Mouse (Mus musculus): ENCODE results near the gene Rbfox3. TPM values are rescaled to one million over a fixed set of nuclear protein-coding genes. Genes with fewer than 3 reads are reported as not detected.
"Not testable (repeated sequence)": the region's sequence is repeated elsewhere in the genome, so short reads cannot be mapped to it uniquely, and the experiment has no call there.

Gene Rbfox3
- polyA plus RNA-seq, 1 experiment from 2014 or later = 77.9 TPM

DNA sequence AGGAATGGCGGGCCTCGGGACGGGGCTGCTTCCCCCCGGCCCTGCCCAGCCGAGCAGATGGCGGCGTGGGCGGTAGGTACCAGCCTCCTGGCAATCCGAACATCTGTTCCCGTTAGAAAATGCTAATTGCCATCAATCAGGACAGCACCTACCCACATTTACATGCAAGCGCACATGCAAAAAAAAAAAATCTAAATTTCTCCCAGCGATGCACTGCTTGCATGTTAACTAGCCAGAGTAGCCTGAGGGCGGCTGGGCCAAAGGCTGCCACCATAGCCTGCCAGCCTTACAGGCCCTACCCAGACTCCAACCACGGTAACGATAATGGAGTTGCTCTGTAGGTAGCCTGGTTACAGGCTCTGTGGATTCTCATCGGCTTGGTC, 117.8 kb downstream of the Rbfox3 start:
- Histone ChIP-seq H3K9me3 (no peaks in the 10 kb centered on the region), H3K9ac (peak overlapping the region; percentile 26; the same call in 1 of the 2 replicates), H3K27me3 (no peaks in the 10 kb centered on the region), H3K4me2 (peak overlapping the region; percentile 16), H3K4me1 (replicated peaks) (peaks cover 54% of the 10 kb centered on the region), H3K36me3 (no peaks in the 10 kb centered on the region), H3K27ac (replicated peaks) (peak overlapping the region; percentile 87), H3K4me3 (no peak overlapping the region)
- WGBS = 23% methylated on average over 16 of the region's 16 CpGs
- ATAC-seq (ENCODE audit: low FRiP score, low read depth) = peak; percentile 67

DNA sequence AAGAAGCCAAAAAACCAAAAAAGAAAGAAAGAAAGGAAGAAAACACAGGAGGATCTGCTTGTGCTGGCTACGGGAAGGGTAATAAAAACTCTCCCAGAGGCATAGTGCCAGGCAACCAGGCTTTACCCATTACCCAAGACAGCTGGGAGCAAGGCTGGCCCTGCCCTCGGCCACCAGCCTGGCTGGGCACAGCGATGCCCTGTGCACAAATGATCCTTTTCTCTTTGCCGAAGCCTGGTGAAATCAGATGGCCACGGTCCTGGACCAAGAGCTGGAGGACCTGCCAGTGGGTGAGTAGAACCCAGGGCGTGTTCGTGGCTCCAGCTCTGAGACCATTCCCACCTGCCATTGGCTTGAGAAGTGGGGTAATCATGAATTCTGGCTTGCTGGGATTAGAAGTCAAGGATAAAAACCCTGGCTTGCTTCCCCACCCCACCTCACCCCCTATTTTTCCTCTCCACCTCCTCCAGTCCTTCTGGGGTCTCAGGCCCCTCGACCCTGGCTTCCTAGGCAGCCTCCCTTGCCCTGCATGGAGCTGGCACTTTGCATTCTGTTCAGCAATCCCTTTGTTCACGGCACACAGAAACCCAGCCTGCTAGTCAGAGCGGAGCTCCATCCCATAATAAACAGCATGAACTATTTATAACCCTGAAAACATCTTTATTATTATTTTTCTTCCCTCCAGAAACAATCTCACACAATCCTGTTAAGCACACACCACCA, 118.3 kb downstream of the Rbfox3 start:
- Histone ChIP-seq H3K4me2 (peak overlapping the region; percentile 16), H3K4me3 (no peak overlapping the region), H3K27me3 (no peaks in the 10 kb centered on the region), H3K27ac (replicated peaks) (peak overlapping the region; percentile 87), H3K4me1 (replicated peaks) (peaks cover 54% of the 10 kb centered on the region), H3K9ac (peak overlapping the region; percentile 26; the same call in 1 of the 2 replicates), H3K36me3 (no peaks in the 10 kb centered on the region), H3K9me3 (peaks cover 1% of the 10 kb centered on the region; the same call in 1 of the 2 replicates)
- ATAC-seq (ENCODE audit: low FRiP score, low read depth) = peak; percentile 55
- 20% methylated on average over 10 of the region's 10 CpGs for WGBS

- no peak overlapping the region for H3K9ac ChIP-seq
- 47% methylated on average over 9 of the region's 9 CpGs for WGBS
- no peak overlapping the region for H3K4me3 ChIP-seq
- H3K36me3 ChIP-seq = no peaks in the 10 kb centered on the region
- H3K27me3 ChIP-seq = no peaks in the 10 kb centered on the region
- H3K27ac ChIP-seq (replicated peaks) = peak overlapping the region; percentile 87
- H3K4me1 ChIP-seq (replicated peaks) = peaks cover 54% of the 10 kb centered on the region
- H3K4me2 ChIP-seq = no peak overlapping the region
- peaks cover 5% of the 10 kb centered on the region; the same call in 1 of the 2 replicates for H3K9me3 ChIP-seq
- peak; percentile 14; the same call in 1 of the 2 replicates for ATAC-seq (ENCODE audit: low FRiP score, low read depth)
Measured at GRCm38 (mm10) chr11:118792163-118792915, 119.1 kb downstream of the Rbfox3 start.

DNA sequence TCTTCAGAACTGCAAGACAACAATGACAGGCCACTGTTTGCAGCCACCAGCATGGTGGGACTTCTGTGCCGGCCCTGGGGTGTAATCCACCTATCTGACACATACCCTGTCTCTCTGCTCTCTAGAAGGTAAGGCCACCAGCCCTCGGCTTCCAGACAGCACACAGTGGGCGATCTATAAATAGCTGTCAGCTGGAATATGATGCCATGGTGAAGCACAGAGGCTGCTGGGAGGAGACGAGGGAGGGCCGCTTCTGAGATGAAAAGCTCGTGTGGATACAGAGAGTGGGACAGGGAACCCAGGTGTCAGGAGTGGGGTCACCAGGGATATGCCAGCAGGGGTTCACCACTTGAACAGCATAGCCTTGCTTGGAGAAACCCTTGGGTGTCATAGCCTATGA, 120.0 kb downstream of the Rbfox3 start:
- WGBS = 52% methylated on average over 6 of the region's 6 CpGs
- Histone ChIP-seq H3K36me3 (no peaks in the 10 kb centered on the region), H3K4me1 (replicated peaks) (peaks cover 54% of the 10 kb centered on the region), H3K27ac (replicated peaks) (peak overlapping the region; percentile 87), H3K9ac (no peak overlapping the region), H3K9me3 (peaks cover 5% of the 10 kb centered on the region; the same call in 1 of the 2 replicates), H3K4me3 (no peak overlapping the region), H3K4me2 (no peak overlapping the region), H3K27me3 (no peaks in the 10 kb centered on the region)
- ATAC-seq (ENCODE audit: low FRiP score, low read depth) = no peak

DNA sequence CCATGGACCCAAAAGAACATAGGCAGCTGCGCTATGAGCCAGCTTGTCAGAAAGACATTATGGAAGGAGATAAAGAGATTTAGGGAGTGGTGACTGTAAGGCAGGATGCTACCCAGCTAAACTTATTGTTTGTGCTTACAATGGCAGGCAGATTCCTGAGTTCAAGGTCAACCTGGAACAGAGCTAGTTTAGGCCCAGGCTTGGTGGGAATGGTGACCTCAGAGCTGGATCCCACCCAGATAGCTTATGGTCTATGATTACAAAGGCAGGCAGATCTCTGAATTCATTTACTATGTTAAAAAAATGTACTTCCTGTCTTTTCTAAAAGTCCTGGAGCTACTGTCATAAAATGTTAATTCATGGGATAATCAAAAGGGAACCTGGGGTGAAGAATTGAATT, 123.3 kb downstream of the Rbfox3 start:
- Histone ChIP-seq H3K36me3 (peaks cover 5% of the 10 kb centered on the region; the same call in 1 of the 2 replicates), H3K4me1 (replicated peaks) (peaks cover 27% of the 10 kb centered on the region), H3K9ac (no peak overlapping the region), H3K27me3 (no peaks in the 10 kb centered on the region), H3K4me3 (no peak overlapping the region), H3K9me3 (peaks cover 5% of the 10 kb centered on the region; the same call in 1 of the 2 replicates), H3K4me2 (no peak overlapping the region), H3K27ac (replicated peaks) (no peak overlapping the region)
- no peak for ATAC-seq (ENCODE audit: low FRiP score, low read depth)
- WGBS = 100% methylated on average over 1 of the region's 1 CpGs

- H3K9me3 ChIP-seq = no peaks in the 10 kb centered on the region
- ATAC-seq (ENCODE audit: low FRiP score, low read depth) = no peak
- H3K4me2 ChIP-seq = no peak overlapping the region
- H3K27ac ChIP-seq (replicated peaks) = peak overlapping the region; percentile 14; the same call in 1 of the 2 replicates
- H3K4me3 ChIP-seq = no peak overlapping the region
- WGBS = 81% methylated on average over 5 of the region's 5 CpGs
- no peaks in the 10 kb centered on the region for H3K27me3 ChIP-seq
- H3K36me3 ChIP-seq = peaks cover 5% of the 10 kb centered on the region; the same call in 1 of the 2 replicates
- H3K9ac ChIP-seq = no peak overlapping the region
- H3K4me1 ChIP-seq (replicated peaks) = peaks cover 24% of the 10 kb centered on the region
Measured at GRCm38 (mm10) chr11:118782677-118783076, 128.7 kb downstream of the Rbfox3 start.

DNA sequence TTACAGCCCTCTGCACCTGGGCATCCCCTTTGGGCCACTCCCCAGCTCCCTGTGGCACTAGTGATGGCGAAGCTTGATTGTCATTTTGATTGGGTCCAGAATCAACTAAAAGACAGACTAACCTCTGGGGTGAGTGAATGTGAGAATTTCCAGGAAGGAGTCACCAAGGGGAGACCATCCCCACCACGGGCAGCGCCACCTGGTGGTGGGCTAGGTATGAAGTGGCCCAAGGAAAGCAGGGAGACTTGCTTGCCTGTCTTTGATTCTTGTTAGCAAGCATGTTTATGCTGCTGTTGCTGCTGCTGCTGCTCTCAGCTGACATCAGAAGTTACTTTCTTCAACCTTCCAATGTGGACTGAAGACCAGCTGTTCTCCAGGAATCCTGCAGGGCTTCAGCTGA, 135.6 kb downstream of the Rbfox3 start:
- Histone ChIP-seq H3K27ac (replicated peaks) (peak overlapping the region; percentile 43), H3K9me3 (no peaks in the 10 kb centered on the region), H3K27me3 (no peaks in the 10 kb centered on the region), H3K36me3 (no peaks in the 10 kb centered on the region), H3K4me1 (replicated peaks) (peaks cover 63% of the 10 kb centered on the region), H3K9ac (no peak overlapping the region), H3K4me2 (no peak overlapping the region), H3K4me3 (no peak overlapping the region)
- WGBS = 17% methylated on average over 3 of the region's 3 CpGs
- no peak for ATAC-seq (ENCODE audit: low FRiP score, low read depth)

DNA sequence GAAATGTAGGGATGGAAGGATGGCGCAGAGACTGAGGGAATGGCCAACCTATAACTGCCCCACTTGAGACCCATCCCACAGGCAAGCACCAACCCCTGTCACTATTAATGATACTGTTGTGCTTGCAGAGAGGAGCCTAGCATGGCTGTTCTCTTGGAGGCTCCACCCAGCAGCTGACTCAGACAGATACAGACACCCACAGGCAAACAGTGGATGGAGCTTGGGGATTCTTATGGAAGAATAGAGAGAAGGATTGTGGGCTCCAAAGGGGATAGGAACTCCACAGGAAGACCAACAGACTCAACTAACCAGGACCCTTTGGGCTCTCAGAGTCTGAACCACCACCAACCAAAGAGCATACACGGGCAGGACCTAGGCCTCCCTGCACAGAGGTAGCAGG, 136.6 kb downstream of the Rbfox3 start:
- H3K4me1 ChIP-seq (replicated peaks) = peaks cover 70% of the 10 kb centered on the region
- WGBS = 81% methylated on average over 2 of the region's 2 CpGs
- not testable (repeated sequence) for ATAC-seq (ENCODE audit: low FRiP score, low read depth); H3K27ac ChIP-seq (replicated peaks); H3K36me3 ChIP-seq; H3K9me3 ChIP-seq; H3K9ac ChIP-seq; H3K27me3 ChIP-seq; H3K4me2 ChIP-seq; H3K4me3 ChIP-seq

- Histone ChIP-seq H3K9me3 (no peaks in the 10 kb centered on the region), H3K27ac (replicated peaks) (peak overlapping the region; percentile 80), H3K27me3 (no peaks in the 10 kb centered on the region), H3K4me1 (replicated peaks) (peaks cover 79% of the 10 kb centered on the region), H3K36me3 (no peaks in the 10 kb centered on the region), H3K9ac (no peak overlapping the region), H3K4me3 (no peak overlapping the region), H3K4me2 (no peak overlapping the region)
- WGBS = 41% methylated on average over 12 of the region's 12 CpGs
- peak; percentile 27; the same call in 1 of the 2 replicates for ATAC-seq (ENCODE audit: low FRiP score, low read depth)
Measured at GRCm38 (mm10) chr11:118773076-118773583, 138.3 kb downstream of the Rbfox3 start.

GRCm38 (mm10) chr11:118771358-118771757, 140.0 kb downstream of the Rbfox3 start:
- Histone ChIP-seq H3K4me3 (no peak overlapping the region), H3K4me1 (replicated peaks) (peaks cover 82% of the 10 kb centered on the region), H3K4me2 (no peak overlapping the region), H3K27ac (replicated peaks) (peak overlapping the region; percentile 80), H3K36me3 (no peaks in the 10 kb centered on the region), H3K27me3 (no peaks in the 10 kb centered on the region), H3K9me3 (no peaks in the 10 kb centered on the region), H3K9ac (peak overlapping the region; percentile 1; the same call in 1 of the 2 replicates)
- ATAC-seq (ENCODE audit: low FRiP score, low read depth) = no peak
- WGBS = 82% methylated on average over 4 of the region's 4 CpGs

DNA sequence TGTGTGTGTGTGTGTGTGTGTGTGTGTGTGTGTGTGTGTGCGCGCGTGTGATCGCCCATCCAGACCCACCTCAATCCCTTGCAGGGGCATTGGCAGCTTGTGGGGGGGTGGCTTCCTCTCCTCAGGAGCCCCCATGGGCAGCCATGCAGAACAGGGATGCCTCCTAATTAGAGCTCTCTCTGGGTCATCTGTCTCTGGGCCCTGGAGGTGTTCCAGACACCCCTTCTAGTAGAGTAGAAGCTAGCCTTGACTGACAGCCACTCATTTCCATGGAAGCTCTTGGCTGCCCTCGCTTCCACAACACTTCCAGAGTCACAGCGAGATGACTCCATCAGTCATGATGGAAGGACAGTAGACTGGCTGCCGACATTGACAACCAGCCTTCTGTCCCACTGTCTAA, 140.6 kb downstream of the Rbfox3 start:
- WGBS = 76% methylated on average over 7 of the region's 7 CpGs
- no peak overlapping the region for H3K4me2 ChIP-seq
- ATAC-seq (ENCODE audit: low FRiP score, low read depth) = no peak
- H3K27ac ChIP-seq (replicated peaks) = peak overlapping the region; percentile 80
- no peak overlapping the region for H3K9ac ChIP-seq
- peaks cover 76% of the 10 kb centered on the region for H3K4me1 ChIP-seq (replicated peaks)
- H3K36me3 ChIP-seq = no peaks in the 10 kb centered on the region
- no peak overlapping the region for H3K4me3 ChIP-seq
- no peaks in the 10 kb centered on the region for H3K27me3 ChIP-seq
- H3K9me3 ChIP-seq = no peaks in the 10 kb centered on the region

- Histone ChIP-seq H3K4me3 (no peak overlapping the region), H3K9ac (no peak overlapping the region), H3K27me3 (no peaks in the 10 kb centered on the region), H3K4me1 (replicated peaks) (peaks cover 72% of the 10 kb centered on the region), H3K4me2 (no peak overlapping the region), H3K9me3 (no peaks in the 10 kb centered on the region), H3K27ac (replicated peaks) (peak overlapping the region; percentile 62), H3K36me3 (no peaks in the 10 kb centered on the region)
- no peak for ATAC-seq (ENCODE audit: low FRiP score, low read depth)
- WGBS = 40% methylated on average over 2 of the region's 2 CpGs
Measured at GRCm38 (mm10) chr11:118769542-118769941, 141.9 kb downstream of the Rbfox3 start.

Data from hindbrain, embryonic 15.5 days (tissue).